Mouse (Mus musculus) urinary bladder, postnatal 4 days (tissue): ENCODE data around the gene Atp6v0a1.

ENCODE experiments used
- DNase-seq, 2 experiments: peaks; one replicate each; pipeline ENCODE4 v3.0.0; 2021 to 2022; ENCODE audit warnings: low spot score in 2 of 2

Gene Atp6v0a1

DNA sequence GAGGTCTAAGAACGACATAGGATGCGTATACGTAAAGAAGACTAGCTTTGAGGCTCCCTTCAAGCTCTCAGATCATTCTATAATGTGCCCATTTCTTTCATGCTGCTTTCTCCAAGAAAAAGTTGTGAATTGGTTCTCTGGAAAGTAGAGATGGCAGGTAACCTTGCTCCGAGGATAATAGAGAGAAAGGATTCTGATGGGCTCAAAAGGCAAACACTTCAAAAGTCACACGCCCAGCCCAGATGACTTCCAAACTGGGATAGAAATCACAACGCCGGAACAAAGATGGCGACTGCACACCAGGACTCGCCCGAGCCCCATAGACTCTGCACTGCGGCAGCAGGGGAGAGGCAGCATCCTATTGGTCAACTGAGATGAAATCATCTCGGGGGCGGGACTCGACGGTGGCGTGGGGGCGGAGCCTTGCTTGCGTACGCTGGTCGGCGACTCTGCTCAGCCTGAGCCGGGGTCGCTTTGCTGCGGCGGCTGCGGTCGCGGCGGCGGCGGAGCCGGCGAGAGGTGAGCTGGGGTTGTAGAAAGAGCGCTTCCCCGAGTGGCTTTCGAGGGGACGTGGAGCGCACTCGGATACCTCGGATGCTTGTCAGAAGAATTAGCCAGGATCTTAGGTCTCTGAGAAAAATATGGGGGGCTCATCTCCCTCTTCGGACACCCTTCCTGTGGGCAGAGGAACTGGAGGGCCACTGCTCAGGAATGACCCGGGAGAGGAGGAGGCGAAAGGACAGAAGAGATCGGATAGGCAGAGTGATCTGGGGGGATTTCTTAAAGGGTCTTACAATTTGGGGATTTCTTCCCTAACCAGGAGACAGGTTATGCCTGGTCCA lies at the start of gene Atp6v0a1:
TSS of gene Atp6v0a1 (plus strand) at position 407 of the 842 bp plus-strand sequence.
- DNase-seq: peak; percentile 94 to 97

DNA sequence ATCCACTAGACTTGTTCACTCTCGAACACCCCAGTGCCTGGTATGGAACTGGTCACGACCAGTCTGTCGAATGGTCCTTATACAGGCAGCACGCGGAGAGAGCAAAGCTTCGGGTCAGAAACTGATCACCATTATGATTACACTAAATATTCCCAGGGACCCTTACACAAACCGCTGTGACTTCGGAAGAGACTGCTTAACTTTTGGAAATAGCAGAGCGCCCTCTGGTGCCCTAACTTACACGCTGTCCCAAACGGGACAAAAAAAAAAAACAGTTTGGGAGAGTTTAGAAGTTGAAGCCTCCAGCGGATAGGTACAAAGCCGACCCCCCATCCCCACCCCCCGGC lies 49.8 kb upstream of the Atp6v0a1 start:
- DNase-seq: peak; percentile 42 to 72

DNA sequence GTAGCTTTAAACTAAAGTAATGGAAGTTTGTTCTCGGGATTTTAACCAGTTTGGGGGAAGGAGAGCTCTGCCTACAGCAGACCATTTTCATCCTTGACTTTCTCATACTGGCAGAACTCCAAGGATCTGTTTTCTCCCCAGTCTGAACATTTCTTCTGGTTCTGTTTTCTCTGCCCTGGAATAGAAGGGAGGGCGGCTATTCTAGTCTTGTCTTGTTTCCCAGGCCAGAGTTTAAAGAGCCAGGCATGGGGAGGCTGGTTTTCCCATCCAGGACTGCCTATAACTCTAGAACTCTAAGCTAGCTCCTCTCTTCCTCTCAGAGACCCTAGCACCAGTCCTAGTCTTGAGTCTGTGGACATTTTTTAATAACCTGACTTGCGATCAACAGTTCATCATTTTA lies 49.4 kb upstream of the Atp6v0a1 start:
- no peak for DNase-seq

DNA sequence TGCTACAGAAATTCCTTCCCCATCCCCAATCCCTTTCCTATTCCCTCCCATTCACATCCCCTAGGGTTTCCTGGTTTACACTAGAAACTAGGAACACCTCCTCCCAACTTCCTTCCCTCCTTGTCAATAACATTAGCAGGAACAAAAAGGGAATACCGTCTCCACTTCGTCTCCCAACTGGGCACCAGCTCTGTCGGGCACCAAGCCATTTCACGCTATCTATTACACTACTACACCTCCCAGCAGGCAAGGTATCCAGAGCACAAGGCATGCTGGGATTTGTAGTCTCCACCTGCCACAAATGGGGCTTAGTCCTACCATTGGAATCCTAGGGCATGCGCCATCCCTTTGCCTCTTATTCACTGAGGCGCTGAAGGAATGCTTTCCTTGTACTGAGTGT lies 48.7 kb upstream of the Atp6v0a1 start:
- peak in 1 of 2 experiments; percentile 31 for DNase-seq

DNA sequence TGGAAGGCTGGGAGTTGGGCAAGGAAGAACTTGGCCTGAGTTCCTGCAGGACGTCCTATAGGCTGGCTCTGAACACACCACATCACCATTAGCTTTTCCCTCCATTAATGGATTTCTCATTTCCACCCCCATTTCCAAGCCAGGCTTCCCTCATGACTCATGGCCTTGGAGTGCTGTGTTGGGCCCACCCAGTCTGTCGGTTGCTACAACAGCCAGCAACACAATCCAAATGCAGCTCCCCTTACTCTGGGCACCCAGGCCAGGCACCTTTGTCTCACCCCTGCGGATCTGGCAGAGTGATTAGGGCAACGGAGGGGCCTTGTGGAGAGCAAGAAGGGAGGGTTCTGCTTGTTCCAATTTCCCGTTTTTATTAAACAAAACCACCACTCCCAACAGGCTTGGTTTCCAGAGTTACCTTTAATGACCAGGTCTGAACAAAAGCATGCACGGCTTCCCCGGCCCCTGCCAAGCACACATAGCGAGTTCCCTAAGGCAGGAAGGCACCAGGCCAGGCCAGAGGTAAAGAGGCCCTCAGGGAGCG lies 46.8 kb upstream of the Atp6v0a1 start:
- DNase-seq: peak; percentile 64 to 70

DNA sequence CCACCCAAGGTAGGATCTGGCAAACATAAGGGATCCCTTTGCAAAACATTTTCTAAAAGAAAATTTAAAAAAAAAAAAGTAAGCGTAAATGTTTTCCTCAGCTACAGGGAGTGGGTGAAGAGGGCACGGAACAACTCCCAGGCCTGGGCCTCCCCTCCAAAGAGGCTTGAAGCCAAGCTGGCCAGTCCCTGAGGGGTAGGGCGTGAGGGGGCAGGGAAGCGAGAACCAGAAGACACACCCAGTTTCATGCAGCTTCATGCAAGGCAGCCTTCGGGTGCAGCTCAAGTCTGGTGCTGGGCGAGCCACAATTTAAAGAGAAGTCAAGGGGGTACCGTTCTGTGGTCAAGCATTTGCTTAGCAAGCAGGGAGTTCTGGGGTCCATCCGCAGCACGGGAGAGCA lies 45.6 kb upstream of the Atp6v0a1 start:
- peak; percentile 60 to 71 for DNase-seq

DNA sequence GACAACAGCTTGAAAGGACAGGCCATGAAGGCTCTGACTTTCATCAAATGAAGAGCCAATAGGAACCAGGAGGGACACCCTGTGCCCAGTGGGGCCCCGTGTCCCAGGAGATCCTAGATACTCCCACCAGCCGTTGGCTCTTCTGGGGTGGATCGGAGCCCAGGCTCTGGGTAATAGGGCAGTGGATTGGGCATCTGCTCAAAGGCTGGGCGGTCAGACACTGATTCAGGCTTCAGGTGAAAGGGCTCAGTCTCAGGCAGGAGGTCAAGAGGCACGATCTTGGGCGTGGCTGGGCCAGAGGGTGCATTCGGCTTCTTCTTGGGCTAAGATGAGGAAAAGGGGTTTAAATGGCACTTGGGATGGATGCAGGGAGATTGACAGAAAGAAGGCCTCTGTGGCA lies 45.1 kb upstream of the Atp6v0a1 start:
- no peak for DNase-seq

DNA sequence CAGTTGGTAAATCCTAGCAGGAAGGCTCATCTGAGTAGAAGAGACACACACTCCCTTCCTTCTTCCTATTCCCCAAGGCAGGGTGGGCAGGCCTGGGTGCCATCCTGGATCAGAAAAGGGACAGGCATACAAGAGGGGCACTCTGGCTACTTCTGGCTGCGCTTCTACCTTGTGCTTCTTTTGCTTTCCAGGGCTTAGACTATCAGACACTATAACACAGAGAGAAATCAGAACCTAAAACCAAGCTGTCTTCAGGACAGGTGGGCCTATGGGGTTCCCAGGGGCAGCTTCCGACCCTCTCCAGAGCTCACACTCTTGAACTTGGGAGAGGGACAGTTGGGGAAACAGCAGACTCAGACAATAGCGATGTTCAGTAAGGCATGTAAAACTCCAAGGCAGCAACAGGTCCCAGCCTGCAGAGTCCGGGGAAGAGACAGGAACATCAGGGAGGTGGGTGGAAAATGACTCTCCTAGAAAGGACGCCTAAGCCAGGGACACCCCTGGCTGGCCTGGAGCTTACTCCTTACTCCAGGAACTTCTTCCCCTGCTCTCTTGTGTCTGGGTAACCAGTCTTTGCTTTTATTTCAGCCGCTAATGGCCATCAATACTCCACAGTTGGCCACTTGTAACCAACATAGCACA lies 44.2 kb upstream of the Atp6v0a1 start:
- no peak for DNase-seq

DNA sequence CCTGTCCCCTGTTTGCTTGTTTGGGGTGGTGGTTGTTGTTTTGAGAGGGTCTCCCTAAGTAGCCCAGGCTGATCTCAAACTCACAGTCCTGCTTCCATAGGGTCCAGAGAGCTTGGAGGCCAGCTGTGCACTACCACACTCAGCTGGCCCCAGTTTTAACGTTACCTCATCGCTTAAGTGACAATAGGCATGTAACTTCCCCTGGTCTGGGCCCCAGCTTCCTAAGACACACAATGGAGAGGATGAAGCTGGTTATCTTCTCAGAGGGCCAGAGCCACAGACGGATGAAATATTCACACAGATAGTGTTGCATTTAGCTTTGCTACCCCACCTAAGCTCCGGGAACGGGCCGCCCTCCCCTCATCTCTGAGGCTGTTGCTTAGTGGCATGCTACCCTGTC lies 43.5 kb upstream of the Atp6v0a1 start:
- no peak for DNase-seq

DNA sequence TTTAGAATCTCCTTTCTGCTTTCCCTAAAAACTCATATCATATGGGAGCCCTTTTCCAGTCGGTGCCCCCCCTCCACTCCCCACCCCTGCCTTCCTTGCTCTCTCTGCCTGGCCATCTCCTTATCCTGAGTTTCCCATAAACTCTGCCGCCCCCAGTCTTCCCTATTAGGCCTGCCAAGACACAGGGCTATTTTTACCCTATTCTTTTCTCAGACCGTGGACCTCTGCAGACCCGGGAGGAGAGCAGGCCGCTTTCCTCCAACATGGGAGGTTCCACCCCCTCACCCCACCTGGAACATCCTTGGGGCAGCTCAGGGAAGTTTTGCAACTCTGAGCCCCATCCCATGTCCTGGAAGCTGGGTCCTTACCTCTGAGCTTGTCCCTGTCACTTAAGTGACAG lies 41.9 kb upstream of the Atp6v0a1 start:
- no peak for DNase-seq

DNA sequence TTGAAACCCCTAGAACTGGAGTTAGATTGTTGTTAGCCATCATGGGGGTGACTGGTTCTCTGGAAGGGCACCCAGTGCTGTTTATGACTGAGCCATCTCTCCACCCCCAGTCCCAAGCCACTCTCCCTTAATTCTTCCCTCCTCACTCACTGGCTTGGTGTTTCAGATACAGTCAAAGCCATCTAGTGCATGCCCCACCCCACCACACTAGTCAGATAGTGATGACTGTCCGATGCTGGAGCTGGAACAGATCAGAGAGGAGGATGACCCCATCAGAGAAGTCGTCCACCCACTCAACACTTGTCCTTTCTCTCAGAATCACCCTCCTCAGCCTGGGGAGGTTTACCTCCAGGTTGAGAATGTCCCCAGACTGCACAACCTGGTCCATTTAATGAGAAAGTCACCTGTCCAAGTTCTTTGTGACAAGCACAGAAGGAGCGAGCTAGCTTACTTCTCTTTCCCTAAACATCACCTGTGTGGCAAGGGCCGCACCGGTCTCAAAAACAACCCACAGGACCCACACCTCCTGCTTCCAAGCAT lies 41.3 kb upstream of the Atp6v0a1 start:
- no peak for DNase-seq

DNA sequence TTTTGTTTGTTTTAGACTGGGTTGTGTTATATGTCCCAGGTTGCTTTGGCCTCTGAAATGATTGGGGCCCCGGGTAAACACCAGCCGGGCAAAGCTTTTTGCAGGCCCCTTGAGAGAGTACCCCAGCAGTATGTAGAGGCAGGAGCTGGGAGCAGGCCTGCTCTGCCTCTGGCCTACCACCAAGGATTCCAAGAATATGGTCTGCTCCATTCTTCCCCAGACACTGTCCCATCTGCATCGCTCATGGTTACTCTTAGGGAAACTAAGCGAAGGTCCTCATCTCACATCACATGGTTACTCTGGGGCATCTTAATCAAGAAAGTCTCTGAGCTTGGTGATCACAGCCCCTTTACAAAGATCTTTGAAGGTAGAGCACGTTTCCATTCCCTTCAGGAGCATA lies 40.8 kb upstream of the Atp6v0a1 start:
- DNase-seq: no peak

DNA sequence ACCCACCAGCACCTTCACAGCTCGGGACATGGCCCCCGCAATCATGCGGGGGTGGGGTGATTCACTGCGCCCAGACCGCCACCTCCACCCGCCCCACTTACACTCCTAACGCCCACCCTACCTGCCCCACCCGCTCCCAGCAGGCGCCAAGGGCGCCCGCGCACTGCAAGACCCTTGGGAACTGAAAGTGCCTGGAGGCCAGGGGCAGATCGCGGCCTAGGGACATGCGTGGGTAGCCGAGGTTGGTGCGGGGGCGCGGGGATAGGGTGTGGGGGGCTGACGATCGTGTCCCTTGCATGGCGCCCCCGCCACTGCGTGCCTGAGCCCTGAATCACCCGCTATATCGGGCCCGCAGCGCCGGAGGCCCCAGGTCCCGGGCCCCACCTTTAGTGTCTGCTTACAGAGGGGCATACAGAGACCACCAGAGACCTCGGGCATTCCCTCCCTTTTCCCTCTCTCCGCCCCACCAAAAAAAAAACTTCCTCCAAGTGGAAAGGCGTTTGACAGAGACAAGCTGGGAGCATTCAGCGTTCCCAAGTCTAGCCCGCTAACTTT lies 40.0 kb upstream of the Atp6v0a1 start:
- DNase-seq: peak in 1 of 2 experiments; percentile 37

DNA sequence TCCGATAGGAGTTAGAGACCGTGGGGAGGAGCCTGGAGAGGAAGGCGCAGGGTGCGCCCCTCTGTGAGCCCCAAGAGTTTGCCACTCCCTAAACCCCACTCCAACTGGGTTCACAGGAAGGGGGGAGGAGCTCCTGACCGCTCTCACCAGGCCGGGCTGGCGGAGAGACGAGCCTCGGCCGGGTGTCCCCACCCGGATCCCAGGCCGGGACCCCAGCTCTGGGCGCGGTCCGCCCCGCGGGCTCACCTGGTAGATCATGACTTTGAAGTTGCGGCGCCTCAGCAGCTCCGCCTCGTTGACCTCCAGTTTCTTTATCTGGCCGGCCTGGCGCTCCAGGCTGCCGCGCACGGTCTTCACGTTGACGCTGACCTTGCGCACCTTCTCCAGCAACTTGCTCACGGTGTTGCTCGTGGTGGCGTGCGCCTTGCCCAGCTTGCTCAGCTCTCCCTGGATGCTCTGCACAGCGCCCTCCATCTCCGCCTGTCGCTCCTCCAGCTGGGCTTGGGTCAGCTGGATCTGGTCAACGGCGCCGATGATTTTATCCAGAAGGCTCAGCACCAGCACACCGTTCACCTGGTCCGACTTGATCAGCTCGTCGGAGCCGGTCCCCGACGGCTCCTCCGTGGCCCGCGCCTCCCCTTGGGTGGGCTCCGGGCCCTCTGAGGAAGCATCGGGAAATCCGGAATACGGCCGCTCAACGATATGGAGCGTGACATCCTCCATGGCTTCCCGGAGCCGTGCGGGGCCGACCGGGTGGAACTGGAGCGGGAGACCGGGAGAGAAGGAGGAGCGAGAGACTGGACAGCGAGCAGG lies 39.3 kb upstream of the Atp6v0a1 start:
- peak; percentile 68 to 75 for DNase-seq

DNA sequence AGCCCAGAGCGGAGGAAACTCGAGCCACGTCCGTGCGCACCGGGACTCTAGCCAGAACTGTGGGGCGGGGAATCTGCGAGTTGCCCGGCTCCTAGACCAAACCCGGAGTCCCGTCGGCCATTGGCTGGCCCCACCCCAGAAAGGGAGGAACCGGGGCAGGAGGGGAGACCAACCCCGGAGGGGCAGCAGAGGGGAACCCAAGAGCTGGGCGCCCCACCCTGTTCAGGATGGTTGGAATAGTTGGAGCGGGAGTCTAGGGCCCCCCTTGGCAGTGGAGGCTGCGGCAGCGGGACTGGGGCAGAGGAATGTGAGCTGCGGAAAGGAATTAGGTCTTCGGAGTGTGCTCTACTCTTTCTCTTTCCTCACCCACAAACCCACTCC lies 38.7 kb upstream of the Atp6v0a1 start, which contains the start of gene Cavin1:
TSS of gene Cavin1 (minus strand) at position 331 of the 381 bp plus-strand sequence.
- DNase-seq: peak; percentile 98

DNA sequence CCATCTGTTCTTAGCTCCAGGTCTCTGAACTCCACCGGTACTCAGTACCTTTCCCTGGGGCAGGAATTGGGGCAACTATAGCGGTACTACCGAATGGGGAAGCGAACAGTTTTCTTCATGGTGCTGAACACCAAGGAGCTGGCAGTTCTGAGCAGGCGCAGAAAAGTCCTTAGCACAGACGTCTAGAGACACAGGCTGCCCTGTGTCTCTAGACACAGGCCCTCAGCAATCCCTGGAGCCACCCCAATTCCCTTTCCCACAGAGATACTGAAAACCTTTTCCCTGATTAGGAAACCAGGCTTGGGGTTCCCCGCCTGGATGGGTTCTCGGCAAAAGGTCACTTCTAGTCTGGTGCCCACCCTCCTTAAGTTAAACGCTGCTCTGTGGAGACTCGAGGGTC lies 37.8 kb upstream of the Atp6v0a1 start:
- no peak for DNase-seq

DNA sequence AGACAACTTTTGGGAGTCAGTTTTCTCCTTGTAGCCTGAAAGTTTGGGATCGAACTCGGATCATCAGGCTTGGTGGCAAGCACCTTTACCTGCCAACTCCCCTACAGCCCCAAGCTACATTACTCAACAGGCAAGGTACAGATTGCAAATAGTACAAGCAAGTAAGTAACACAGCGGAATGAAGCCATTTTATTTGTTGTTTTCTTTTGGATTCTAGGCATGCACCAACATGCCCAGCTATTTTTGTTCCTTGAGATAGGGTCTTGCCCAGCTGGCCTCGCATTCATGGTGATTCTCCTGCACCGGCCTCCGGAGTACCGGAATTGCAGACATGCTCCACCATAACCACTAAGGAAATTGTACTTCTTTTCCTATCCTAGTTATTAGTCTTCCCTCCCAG lies 36.0 kb upstream of the Atp6v0a1 start:
- DNase-seq: no peak

DNA sequence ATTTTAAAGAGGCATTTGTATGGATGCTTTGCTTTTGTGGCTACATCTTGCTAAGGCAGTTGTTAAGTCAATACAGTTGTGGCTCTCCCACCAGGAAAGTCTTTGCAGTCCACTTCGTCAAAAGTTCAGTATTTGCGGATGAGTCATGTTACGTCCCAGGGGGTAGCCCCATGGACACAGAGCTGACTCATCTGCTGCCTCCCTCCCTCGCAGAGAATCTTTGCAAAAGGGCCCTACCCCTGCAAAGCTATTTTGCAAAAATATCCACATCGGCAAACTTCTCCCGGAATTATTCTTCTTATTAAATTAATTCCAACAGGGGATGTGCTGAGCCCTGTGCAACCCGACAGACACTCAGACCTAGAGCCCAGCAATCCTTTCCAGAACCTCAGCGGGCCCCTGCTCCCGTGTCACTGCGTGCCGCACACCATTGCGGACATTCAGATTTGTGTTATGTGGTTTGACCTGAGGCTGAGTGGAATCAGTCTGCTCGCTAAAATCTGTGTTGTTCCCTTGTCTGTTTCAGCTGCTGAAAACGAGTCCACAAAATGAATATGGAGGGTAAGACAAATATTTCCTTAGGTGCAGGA lies 34.8 kb upstream of the Atp6v0a1 start:
- DNase-seq: no peak

DNA sequence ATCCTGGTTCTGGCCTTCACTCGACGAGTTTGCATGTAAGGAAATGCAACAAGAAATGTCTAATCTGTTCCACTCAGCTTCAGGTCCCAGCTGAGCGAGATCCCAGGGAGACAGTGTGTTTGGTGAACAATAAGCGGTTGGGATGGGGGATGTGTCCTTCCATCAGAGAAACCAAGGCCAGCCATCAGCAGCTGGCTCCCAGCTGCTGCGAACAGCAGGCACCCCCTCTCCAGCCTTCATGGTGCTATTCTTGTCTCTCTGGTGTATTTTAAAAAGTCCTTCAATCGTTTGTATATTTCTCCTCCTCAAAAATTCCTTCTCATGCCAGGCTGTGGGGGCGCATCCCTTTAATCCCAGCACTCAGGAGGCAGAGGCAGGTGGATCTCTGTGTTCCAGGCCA lies 34.0 kb upstream of the Atp6v0a1 start:
- peak in 1 of 2 experiments; percentile 47 for DNase-seq

DNA sequence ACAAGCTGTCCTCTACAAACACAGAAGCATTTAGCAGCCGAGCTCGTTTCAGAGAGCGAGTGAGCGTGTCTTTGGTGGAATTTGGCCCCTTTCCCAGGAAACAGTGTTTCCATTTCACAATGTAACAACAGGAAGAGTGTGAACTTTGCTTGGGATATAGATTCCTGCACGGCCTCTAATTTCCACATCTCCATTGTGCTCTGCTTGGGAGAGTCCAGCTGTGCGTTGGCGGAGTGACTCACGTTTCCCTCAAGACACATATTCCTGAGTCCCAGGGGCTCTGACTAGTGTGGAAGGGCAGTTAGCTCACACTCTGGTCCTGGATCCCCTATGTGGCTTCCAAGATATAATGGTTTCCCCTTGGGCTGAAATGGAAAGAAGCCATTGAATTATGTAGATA lies 29.4 kb upstream of the Atp6v0a1 start:
- no peak for DNase-seq

DNA sequence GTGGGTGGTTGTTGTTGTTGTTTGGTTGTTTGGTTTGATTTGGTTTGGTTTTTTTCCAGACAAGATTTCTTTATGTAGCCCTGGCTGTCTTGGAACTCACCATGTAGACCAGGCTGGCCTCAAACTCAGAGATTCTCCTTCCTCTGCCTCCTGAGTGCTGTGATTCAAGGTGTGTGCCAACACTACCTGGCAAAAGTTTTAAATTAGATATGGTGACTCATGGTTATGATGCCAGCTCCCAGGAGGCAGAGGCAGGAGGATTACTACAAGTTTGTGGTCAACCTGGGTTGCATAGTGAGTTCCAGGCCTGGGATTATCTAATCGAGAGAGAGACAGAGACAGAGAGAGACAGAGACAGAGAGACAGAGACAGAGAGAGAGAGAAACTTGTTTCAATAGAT lies 28.8 kb upstream of the Atp6v0a1 start:
- DNase-seq: no peak
